Mouse (Mus musculus) embryo, embryonic 10 days (tissue): ENCODE measurements around the gene Spata21.

Experiments used
- DNase-seq: peaks from one replicate; pipeline ENCODE4 v3.0.0-alpha.2; 2015; ENCODE audit warnings: low spot score

Gene Spata21

GRCm38 (mm10) chr4:141076761-141077506, 11.2 kb upstream of the Spata21 start:
- DNase-seq, result no peak

GRCm38 (mm10) chr4:141077681-141078509, 10.2 kb upstream of the Spata21 start, which contains the start of gene Necap2:
TSS of gene Necap2 (minus strand) at chr4:141078357.
- DNase-seq, result peak; percentile 93

DNA sequence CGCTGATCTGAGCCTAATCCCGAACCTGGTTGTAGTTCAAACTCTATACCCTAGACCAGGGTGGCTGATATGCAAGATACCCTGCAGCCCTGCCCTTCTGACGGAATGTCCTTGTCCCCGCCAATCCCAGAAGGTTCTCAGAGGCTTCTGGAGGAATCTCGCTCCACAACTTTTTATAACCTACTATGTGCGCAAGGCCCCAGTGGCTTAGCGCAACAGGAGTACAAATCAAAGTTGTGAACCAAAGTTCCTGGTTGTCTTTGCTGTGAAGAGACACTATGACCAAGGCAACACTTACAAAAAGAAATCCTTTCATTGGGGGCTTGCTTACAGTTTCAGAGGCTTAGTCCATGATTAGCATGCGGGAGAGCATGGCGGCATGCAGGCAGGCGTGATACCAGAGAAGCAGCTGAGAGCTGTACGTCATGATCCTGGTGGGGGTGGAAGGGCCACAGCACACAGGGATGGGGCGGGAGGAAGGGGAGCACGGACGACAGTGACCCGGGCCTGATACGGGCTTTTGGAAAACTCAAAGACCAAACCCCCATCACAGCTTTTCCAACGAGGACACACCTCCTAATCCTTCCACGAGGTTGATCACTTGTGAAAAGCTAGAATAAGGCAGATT, 9.5 kb upstream of the Spata21 start:
- no peak for DNase-seq

- DNase-seq, result no peak
Observed at GRCm38 (mm10) chr4:141086862-141087261, 1.3 kb upstream of the Spata21 start.

DNA sequence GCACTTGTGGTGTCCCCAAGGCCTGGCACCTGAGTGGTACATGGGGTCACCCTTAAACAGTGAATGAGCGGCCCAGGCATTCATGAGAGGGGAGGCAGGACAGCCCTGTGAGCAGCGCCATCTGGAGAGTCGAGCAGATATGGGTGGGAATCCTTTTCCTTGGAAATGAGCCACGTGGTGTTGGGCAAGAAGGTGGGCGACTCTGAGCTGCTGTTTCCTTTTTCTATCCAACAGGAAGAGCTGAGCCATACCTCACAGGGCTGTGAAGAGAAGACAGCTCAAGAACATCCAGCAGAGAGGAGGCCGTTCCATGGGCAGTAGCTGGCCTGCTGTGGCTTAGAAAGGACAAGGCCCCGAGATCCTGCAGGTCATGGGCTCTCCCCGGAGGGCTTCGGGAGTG, 581 bp downstream of the Spata21 start:
- no peak for DNase-seq

- no peak for DNase-seq
Observed at GRCm38 (mm10) chr4:141095016-141095415, 6.9 kb downstream of the Spata21 start.

GRCm38 (mm10) chr4:141096710-141097109, 8.6 kb downstream of the Spata21 start:
- no peak for DNase-seq

- DNase-seq, result no peak
Observed at GRCm38 (mm10) chr4:141098935-141099334, 10.8 kb downstream of the Spata21 start.

- no peak for DNase-seq
Observed at GRCm38 (mm10) chr4:141099956-141100355, 11.8 kb downstream of the Spata21 start.

GRCm38 (mm10) chr4:141101291-141101690, 13.2 kb downstream of the Spata21 start:
- no peak for DNase-seq

- DNase-seq, result peak; percentile 52
Observed at GRCm38 (mm10) chr4:141101855-141102254, 13.7 kb downstream of the Spata21 start.

GRCm38 (mm10) chr4:141106526-141107183, 18.5 kb downstream of the Spata21 start:
- DNase-seq, result no peak

- DNase-seq, result peak; percentile 44
Observed at GRCm38 (mm10) chr4:141108196-141108732, 20.1 kb downstream of the Spata21 start.

GRCm38 (mm10) chr4:141113831-141114230, 25.7 kb downstream of the Spata21 start:
- no peak for DNase-seq

GRCm38 (mm10) chr4:141114521-141114981, 26.4 kb downstream of the Spata21 start:
- DNase-seq, result no peak

GRCm38 (mm10) chr4:141115398-141115797, 27.3 kb downstream of the Spata21 start:
- DNase-seq, result no peak

- no peak for DNase-seq
Observed at GRCm38 (mm10) chr4:141118691-141119090, 30.6 kb downstream of the Spata21 start.

- DNase-seq, result peak; percentile 85
Observed at GRCm38 (mm10) chr4:141120700-141121099, 32.6 kb downstream of the Spata21 start.

GRCm38 (mm10) chr4:141122663-141123062, 34.5 kb downstream of the Spata21 start:
- no peak for DNase-seq

- no peak for DNase-seq
Observed at GRCm38 (mm10) chr4:141123065-141123464, 34.9 kb downstream of the Spata21 start.

DNA sequence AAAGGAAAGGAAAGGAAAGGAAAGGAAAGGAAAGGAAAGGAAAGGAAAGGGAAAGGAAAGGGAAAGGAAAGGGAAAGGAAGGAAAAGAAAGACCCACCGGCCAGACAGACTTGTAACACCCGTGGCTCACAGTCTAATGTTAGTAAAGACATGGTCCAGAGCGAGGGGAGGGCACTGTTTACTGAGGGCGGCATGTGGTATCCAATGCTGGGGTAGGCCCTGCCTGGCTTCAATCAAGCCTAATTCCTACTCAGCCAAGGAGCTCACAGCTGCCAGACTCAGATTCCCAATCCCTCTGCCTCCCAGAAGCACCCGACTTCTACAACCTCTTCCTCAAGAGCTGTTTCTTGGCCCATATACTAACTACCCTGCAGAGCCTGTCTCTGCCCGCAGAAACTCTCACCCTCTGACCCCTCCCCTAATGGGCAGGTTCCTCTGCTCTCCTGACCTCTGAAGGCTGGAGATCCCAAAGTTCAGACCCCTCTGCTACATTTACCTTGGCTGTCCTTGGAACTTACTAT, 41.1 kb downstream of the Spata21 start:
- DNase-seq, result peak; percentile 29
